Mouse (Mus musculus) heart, postnatal 4 days (tissue): ENCODE measurements around the gene Rnf114. TPM values are rescaled to one million over a fixed set of nuclear protein-coding genes. Genes with fewer than 3 reads are reported as not detected.

Experiments used
- DNase-seq: peaks from one replicate; pipeline ENCODE4 v3.0.0; 2021
- total RNA-seq, 2 experiments: library from RNA; stranded (reverse); gene quantifications; 2 replicates each; pipeline ENCODE4 v1.2.3; 2021

Gene Rnf114
- total RNA-seq, 2 experiments from 2014 or later, result 39.3 to 39.4 TPM

DNA sequence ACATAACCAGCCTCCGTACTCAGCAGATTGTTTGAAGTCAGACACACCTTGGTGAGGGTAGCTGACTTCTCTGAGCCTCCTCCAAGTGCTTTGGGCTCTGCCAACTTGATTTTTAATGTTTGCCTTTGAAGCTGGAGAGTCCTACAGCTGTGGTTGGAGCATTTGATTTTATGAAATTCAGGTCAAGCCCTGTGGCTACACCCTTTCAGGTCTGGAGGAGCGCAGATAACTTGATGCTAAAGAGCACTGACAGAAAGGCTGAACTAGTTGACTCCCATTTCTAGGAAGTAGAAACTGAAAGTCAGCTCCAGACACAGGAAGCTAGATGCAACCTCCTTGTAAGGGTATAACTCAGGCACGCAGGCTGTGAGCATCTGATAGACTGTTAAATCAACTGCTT lies 12.7 kb downstream of the Rnf114 start:
- no peak for DNase-seq

DNA sequence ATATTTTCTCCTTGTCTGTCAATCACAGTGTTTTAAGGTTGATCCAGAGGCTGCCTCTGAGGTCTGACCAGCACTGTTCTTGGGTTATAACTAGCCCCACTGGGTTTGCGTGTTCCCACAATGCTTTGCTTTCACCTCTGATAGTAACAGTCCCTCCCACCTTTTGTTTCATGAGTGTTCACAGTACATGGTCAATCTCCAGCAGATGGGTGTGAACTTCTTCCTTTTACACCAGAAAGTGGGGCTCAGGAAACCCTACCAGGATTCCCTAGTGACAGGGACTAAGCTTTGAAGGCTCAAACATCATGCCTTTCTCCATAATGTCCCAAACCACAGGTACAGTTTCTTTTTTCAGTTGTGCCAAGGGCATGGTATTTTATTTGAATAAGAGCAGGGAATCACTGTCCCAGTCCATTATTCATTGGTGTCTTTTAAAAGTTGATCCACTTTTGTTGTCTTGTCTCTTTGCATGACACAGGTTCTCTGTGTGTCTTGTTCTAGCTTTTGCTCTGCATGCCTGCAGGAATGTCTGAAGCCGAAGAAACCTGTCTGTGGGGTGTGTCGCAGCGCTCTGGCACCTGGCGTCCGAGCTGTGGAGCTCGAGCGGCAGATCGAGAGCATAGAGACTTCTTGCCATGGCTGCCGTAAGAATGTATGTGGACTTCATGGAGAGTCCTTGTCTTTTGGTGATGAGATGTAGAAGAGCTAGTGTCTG lies 14.3 kb downstream of the Rnf114 start:
- DNase-seq, result no peak

DNA sequence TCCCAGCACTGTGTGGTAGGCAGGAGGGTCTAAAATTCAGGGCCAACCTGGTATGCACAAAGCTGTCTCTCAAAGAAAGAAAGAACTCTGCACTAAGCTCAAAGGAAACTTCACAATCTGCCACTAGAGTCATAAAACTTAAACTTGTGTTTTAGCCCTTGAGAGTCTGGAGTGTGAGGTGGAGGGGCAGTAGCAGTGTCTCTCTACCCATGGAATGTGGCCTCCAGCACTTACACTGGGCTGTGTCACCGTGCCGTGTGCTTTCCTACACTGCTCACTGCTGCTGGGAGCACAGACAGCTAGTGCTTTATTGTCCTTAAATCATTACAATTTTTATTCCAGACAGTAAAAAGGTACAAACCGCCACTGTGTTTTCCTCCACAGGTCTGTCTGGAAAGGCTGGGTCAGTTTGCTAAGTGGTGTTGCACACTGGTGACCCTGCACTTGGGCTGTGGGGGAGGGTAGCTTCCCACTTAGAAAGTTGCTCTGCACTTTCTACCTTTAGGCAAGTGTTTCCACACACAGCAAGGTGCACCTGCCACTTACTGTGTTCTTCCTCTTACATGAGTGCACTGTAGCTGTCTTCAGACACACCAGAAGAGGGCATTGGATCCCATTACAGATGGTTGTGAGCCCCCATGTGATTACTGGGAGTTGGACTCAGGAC lies 15.4 kb downstream of the Rnf114 start:
- DNase-seq, result no peak

DNA sequence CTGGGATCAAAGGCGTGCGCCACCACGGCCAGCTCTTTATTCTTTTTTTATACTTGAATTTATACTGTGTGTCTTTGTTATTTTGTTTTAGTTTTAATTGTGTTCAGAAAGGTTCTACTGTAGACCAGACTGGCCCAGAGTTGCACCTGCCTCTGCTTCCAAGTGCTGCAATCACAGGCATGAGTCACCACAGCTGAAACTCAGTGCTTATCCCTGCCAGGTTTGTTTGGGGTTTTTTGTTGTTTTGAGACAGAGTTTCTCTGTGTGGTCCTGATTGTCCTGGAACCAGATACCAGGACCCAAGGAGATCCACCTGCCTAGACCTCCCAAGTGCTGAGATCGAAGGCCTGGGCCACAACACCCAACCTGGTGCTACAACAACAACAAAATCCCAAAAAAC lies 16.1 kb downstream of the Rnf114 start:
- DNase-seq, result no peak

DNA sequence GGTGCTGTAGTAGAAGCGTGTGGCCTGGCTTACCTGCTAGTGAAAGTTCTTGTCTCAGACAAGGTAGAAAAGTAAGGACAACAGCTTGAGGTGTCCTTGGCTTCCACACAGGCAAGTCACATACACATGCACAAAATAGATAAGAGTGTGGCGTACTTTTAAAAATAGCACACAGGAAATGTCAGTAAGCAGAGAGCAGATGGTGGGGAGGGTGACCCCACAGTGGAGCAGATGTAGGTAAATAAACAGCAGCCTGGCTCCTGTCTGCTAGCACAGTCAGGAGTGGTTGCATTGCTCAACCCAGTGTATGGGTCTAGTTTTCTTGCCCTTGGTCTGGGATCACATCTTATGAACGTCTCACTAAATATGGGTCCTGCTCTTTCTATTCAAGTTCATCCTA lies 18.0 kb downstream of the Rnf114 start:
- DNase-seq, result no peak

DNA sequence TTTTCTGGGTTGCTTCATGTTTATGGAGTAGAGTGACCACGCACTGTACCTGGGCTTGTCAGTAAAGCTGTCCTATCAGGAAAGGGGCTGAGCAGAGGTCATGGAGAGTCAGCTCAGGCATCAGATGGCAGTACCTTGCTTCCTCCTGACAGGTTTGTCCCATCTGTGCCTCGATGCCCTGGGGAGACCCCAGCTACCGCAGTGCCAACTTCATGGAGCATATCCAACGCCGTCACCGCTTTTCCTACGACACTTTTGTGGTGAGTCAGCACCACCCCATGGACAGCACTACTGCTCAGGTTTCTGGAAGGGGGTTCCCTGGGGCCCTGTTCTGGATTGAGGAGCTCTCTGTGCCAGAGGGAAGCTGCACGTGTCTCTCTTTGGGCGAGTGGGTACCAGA lies 19.9 kb downstream of the Rnf114 start:
- no peak for DNase-seq

DNA sequence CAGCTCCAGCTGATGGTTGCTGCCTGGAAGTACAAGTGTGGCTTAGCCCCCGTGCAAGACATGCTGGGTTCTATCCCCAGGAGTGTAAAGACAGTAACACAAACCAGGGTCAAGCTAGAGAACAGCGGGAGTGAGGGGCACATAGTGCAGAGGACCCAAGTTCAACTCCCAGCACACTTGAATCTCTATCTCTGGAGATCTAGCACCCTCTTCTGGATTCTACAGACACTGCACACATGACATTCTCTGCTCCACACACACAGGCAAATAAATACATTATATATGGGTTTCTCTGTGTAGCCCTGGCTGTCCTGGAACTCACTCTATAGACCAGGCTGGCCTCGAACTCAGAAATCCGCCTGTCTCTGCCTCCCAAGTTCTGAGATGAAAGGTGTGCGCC lies 20.5 kb downstream of the Rnf114 start:
- no peak for DNase-seq

DNA sequence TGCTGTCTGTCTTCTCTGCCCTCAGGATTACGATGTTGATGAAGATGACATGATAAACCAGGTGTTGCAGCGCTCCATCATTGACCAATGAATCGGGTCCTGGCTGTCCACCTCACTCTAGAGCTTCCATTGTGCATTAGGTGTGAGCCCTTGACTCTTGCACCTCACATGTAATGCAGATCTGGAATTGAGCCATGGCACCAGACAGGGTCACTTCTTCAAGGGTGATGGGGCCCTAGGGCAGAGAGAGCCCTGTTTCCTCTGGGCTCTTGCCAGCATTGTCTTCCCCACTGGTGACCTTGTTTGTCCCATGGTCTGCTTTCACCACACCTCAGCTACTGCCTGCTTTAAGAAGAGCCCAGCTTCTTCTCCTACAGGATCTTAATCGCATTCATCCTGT lies 22.2 kb downstream of the Rnf114 start:
- DNase-seq, result no peak

DNA sequence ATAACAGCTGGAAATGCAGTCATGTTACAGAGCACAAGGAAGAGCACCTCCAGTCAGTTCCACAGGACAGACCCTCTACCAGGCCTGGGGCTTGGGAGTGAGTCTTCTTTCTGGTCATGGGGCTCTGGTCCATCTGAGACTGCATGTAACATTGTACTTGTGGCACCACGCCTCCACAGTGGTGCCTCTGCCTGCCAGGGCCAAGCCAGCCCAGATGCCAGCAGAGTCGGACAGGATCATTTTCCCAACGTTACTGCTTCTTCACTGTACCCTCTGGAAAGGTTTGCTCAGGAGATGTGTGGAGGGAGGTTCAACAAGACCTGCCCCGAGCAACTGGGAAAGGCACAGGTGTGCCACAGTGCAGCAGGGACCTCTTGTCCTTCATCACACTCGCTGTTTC lies 23.2 kb downstream of the Rnf114 start:
- DNase-seq, result no peak

DNA sequence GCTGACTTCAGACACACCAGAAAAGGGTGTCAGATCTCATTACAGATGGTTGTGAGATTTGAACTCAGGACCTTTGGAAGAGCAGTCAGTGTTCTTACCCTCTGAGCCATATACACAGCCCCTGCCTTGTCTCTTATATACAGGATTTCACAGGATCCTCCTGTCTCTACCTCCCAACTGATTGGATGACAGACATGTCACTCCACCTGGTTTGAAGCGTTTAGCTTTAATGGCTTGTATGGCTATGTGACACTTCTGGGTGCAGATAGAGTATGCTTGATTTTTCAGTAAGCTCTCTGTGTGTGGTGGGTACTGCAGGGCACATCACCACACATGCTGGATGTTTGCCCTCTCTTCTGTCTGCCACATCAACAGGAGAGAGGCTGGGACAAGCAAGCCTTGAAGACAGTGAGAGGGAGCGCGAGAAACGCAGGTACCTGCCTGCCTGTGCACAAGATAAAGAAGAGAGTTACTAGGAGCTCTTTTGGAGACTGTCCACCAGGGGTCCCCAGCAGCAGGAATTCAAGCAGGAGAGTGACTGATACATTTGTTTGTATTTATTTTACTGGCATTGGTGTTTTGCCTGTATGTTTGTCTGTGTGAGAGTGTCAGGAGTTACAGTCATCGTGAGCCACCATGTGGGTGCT lies 27.3 kb downstream of the Rnf114 start:
- no peak for DNase-seq

DNA sequence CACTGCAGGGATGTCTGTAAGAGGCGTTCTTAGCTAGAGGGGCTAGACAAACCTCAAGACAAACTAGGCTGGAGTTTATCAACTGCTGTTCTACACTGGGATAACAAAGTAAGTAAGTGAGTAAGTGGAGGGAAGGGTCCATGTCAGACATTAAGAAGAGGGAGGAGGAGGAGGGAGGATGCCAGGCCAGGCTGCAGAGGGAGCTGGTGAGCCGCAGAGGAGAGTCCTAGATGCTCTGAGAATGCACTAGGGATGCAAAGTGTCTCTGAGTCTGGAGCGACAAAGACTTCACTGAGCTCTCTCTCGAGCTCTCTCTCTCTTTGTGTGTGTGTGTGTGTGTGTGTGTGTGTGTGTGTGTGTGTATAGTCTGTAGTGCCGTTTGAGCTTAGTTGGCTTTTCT lies 35.8 kb downstream of the Rnf114 start:
- peak; percentile 40 for DNase-seq

DNA sequence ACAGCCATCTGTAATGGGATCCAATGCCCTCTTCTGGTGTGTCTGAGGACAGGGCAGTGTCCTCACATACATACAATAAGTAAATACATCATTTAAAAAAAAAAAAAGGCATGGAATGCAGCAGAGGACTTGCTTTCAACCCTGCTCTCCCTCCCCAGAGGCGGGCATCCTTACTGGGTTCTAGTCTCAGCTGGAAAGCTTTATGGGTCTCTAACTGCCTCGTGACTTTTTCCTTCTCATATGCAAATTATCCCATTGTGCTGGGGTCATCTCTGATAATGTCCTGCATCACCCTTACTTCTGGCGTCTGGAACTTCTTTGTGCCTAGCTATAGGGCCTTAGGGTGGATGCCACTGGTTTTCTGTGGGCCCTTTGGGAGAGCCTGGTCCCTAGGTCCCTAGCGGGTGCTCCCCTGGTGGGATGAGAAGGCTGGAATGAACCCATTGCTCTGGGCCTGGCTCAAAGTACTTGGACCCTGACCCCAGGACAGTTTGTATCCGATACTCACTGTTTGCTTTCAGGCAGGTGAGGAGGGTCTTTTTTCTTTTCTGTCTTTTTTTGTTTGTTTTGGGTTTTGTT lies 37.6 kb downstream of the Rnf114 start:
- DNase-seq, result no peak

DNA sequence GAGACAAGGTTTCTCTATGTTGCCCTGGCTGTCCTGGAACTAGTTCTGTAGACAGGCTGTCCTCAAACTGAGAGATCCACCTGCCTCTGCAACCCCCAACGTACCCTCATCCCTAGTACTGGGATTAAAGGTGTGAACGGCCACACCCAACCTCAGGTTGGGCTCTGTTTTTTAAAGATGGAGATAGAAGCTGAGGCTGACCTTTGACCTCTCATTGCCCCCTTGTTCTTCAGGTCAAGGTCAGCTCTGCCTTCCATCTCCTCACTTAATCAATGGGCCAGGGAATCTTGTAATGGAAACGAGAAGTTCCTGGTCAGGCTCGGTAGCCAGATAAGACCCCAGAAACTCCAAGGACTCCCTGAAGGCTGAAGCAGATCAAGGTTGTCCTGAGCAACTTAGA lies 38.1 kb downstream of the Rnf114 start:
- DNase-seq, result no peak

DNA sequence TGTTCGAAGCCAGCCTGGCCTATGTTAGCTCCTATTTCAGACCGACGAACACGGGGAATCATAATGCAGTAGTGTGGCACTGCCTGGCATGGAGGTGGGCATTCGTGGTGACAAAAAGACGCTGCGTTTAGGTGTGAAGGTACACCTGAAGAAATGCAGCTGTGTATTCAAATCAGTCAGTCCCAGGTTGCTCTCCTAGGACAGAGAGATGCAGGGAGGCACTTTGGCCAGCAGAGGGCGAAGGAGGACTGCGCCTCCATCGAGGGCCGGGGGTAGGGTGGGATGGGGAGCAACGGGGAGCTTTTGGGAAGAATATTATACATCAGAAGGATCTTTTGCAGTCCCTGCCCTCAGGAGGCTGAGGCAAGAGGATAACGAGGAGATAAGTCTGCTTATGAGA lies 39.7 kb downstream of the Rnf114 start:
- DNase-seq, result peak; percentile 72

DNA sequence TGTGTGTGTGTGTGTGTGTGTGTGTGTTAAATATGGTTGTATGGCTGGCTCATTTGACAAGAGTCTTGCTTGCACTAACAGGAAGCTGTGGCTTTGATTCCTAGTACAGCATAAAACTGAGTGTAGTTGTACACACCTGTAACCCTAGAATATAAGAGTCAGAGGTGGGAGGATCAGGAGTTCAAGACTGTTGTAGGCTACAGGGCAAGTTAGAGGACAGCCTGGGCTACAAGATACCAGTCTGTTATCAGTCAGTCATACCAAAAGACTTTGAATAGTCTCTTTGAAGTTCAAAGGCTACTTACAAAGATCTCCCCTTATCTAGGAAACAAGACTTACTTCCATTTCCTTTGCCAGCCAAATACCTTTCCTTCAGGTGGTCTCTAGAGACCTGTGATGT lies 41.4 kb downstream of the Rnf114 start:
- DNase-seq, result no peak

DNA sequence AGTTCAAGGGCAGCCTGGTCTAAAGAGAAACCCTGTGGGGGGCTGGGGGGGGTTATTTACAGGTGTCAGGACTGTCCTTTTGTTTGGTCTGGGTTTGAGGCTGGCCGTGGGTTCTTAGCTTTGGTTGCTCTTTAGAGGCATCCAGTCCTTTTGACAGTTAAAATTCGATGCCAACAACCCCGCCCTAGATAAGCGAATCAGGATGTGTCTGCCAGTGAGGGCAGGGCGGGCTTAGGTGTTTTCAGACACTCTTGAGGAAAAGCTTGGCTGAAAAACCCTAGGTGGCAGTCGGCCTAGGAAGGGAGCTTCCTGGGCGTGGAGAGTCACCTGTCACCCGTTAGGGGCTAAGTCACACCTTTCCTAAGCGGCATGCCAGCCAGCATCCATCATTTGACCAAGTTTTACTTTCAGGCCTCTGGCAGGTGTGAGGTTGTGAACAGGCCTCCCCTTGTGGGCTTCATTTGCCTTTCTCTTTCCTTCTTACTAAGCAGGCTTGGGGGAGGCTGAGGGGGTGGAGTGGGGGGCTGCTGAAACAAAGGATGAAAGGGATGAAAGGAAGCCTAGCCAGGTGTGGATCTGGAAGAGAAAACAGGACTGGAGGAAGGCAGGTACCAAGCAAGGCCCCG lies 44.0 kb downstream of the Rnf114 start:
- no peak for DNase-seq

DNA sequence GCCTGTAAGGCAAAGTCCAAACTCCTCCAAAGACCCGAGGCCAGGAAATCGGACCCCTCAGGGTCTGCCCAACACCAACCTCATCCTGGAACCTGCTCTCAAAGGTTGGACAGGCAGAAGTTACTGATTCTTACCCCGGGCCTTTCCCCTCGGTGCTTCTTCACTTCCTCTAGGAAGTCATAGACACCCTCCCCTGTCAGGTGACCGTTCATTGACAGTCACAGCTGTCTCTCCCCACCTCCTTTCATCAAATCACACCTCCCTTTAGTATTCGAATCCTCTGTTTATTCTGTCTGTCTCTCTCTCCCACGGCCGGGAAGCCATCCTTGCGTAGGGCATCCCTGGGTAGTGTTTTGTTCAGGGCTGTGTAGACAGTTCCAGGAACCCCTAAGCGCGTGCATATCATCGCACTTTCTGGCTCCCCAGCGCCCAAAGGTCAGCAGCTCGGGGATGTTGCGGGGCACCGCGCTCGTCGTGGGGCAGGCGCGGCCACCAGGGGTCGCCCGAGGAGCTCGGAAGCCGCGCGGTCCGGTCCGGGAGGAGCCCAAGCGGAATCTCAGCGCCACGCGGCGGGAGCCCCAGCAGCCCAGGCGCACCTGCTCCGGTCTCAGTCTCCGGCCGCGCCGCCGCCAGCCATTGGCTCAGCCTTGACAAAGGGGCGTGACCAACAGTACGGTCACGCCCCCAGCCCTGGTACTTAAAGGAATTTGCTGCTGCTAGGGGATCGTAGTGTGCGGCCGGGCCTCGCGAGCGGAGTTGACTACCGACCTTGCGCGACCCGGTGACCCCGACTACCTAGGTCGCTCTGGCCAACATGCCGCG lies 45.2 kb downstream of the Rnf114 start, which contains the start of gene Snai1:
TSS of gene Snai1 (plus strand) at position 720 of the 822 bp plus-strand sequence.
- DNase-seq, result peak; percentile 95

DNA sequence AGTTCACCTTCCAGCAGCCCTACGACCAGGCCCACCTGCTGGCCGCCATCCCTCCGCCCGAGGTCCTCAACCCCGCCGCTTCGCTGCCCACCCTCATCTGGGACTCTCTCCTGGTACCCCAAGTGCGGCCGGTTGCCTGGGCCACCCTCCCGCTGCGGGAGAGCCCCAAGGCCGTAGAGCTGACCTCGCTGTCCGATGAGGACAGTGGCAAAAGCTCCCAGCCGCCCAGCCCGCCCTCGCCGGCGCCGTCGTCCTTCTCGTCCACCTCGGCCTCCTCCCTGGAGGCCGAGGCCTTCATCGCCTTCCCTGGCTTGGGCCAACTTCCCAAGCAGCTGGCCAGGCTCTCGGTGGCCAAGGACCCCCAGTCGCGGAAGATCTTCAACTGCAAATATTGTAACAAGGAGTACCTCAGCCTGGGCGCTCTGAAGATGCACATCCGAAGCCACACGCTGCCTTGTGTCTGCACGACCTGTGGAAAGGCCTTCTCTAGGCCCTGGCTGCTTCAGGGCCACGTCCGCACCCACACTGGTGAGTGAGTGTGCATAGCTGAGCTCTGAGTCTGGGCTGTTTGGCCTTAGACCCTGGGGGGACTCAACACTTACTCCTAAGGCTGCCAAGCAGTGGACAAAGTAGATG lies 46.3 kb downstream of the Rnf114 start:
- peak; percentile 31 for DNase-seq

DNA sequence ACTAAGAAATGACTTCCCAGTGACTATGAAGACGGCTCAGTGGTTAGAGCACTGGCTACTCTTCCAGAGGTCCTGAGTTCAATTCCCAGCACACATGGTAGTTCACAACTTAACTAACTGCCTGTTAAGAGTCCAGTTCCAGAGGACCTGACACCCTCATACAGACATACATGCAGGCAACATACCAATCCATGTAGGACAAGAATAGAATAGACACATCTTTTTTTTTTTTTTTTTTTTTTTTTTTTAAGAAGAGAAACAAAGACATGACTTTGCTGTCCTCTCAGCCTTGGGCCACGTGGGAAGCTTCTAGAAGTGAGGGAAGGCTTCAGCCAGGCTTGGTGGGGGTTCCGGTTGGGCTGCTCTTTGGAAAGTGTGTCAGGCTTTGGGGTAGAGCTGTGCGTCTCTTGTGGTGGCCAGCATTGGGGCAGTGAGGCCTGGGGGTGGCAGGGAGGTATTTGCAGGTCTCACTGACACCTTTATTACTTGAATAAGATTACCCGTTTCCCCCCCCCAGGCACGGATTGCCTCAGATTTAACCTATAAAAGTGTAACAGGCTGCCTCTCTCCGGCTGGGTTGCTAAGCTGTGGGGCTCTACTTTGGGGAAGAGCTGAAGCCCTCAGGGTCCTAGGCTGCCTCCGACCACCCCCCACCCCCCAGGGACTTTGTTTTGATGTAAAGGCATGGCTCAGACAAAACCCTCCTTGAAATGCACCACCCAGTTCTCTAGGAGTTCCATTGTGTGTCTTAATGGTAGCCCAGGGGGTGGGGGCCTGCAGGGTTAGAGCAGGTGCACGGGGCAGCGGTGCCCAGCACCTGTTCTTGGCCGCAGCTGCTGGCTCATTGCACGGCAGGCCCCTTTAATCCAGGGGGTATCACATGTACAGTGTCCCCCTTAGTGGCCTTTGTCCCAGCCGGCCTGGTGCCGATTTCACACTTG lies 47.4 kb downstream of the Rnf114 start:
- no peak for DNase-seq

DNA sequence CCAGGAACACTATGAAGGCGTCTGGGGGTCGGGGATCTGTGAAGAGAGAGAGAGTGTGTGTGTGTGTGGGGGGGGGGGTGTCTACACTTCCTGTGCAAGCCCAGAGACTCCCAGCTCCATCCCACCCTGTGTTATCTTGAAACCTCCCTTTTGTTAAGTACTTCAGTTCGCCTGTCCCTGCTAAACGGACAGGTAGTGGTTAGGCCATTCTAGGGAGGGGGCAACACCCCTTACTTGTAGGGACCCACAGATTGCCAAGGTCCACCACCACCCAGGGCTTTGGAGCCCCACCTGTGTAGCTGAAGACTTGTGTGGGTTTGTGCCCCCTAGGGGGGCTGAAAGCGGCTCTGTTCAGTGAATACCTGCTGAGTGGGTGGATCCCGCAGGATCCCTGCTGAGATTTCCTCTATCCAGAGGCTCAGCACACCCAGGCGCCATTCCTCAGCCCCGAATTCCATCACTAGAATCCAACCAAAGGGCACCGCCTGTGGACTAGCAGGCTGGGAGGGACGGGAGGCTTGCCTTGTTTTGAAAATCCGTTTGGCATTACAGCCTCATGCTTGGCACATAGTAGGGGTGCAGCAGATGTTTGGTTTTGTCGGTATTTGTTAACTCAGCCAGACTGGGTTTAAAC lies 48.1 kb downstream of the Rnf114 start:
- no peak for DNase-seq
